Mouse (Mus musculus) left cerebral cortex, adult 11 months (tissue): ENCODE measurements around the gene Trmt10c.
"Not testable (repeated sequence)": the region's sequence is repeated elsewhere in the genome, so short reads cannot be mapped to it uniquely, and the experiment has no call there.

ENCODE experiments used
- DNase-seq: peaks from one replicate; pipeline ENCODE4 v3.0.0; 2022; ENCODE audit warnings: low spot score

The Trmt10c gene

GRCm38 (mm10) chr16:56048038-56048437, 10.4 kb upstream of the Trmt10c start, which contains the start of gene Senp7:
Senp7 (plus strand) TSS chr16:56048338.
- not testable (repeated sequence) for DNase-seq

- DNase-seq = no peak
These were observed 471 bp upstream of the Trmt10c start for GRCm38 (mm10) chr16:56038090-56038489.

- no peak for DNase-seq
These were observed 1.1 kb downstream of the Trmt10c start for GRCm38 (mm10) chr16:56036501-56036900.

GRCm38 (mm10) chr16:56034566-56034965, 3.1 kb downstream of the Trmt10c start:
- DNase-seq = no peak

GRCm38 (mm10) chr16:56029661-56030082, 7.9 kb downstream of the Trmt10c start, which contains the start of gene Pcnp:
Pcnp (minus strand) TSS chr16:56029739.
- DNase-seq = peak; percentile 95

GRCm38 (mm10) chr16:56028722-56029551, 8.7 kb downstream of the Trmt10c start:
- DNase-seq = no peak

GRCm38 (mm10) chr16:56027854-56028629, 9.6 kb downstream of the Trmt10c start:
- DNase-seq = no peak

- DNase-seq = no peak
These were observed 18.0 kb downstream of the Trmt10c start for GRCm38 (mm10) chr16:56019660-56020059.

- DNase-seq = no peak
These were observed 23.5 kb downstream of the Trmt10c start for GRCm38 (mm10) chr16:56014076-56014475.

- DNase-seq = no peak
These were observed 24.6 kb downstream of the Trmt10c start for GRCm38 (mm10) chr16:56012789-56013743.

GRCm38 (mm10) chr16:56008862-56009261, 28.8 kb downstream of the Trmt10c start:
- no peak for DNase-seq

GRCm38 (mm10) chr16:56006798-56007197, 30.8 kb downstream of the Trmt10c start:
- no peak for DNase-seq

GRCm38 (mm10) chr16:55994235-55994634, 43.4 kb downstream of the Trmt10c start:
- DNase-seq = no peak

- no peak for DNase-seq
These were observed 47.3 kb downstream of the Trmt10c start for GRCm38 (mm10) chr16:55990311-55990710.

GRCm38 (mm10) chr16:55986001-55986400, 51.6 kb downstream of the Trmt10c start:
- no peak for DNase-seq
